Mouse (Mus musculus) liver, embryonic 16.5 days (tissue): ENCODE results near the gene Cyb561d1. TPM values are rescaled to one million over a fixed set of nuclear protein-coding genes. Genes with fewer than 3 reads are reported as not detected.
"Not testable (repeated sequence)": the region's sequence is repeated elsewhere in the genome, so short reads cannot be mapped to it uniquely, and the experiment has no call there.

Experiments used
- ATAC-seq: fragments of 200-750 bp; cut with Nextera tagmentation; 2 replicates; pipeline ENCODE4 v1.8.0; 2017; ENCODE audit warnings: low read depth, mild to moderate bottlenecking, moderate number of reproducible peaks, moderate library complexity
- H3K27ac ChIP-seq: fragments of 300-500 bp; sonication (generic); 2 replicates; pipeline ENCODE4 v1.5.1; 2014; ENCODE audit warnings: mild to moderate bottlenecking, low read length
- H3K27me3 ChIP-seq: fragments of 300-500 bp; sonication (generic); 2 replicates; pipeline ENCODE4 v1.6.1; 2014; ENCODE audit warnings: low read depth, low read length, mixed read lengths; ENCODE audit not compliant: control insufficient read depth, insufficient read depth
- H3K36me3 ChIP-seq: fragments of 300-500 bp; sonication (generic); 2 replicates; pipeline ENCODE4 v1.6.1; 2014; ENCODE audit warnings: mild to moderate bottlenecking; ENCODE audit not compliant: control insufficient read depth, insufficient read depth
- H3K4me1 ChIP-seq: fragments of 300-500 bp; sonication (generic); 2 replicates; pipeline ENCODE4 v1.6.1; 2014; ENCODE audit warnings: low read depth, low read length, mixed read lengths; ENCODE audit not compliant: control insufficient read depth
- H3K4me2 ChIP-seq: fragments of 300-500 bp; sonication (generic); 2 replicates; pipeline ENCODE4 v1.6.1; 2014; ENCODE audit warnings: low read depth, low read length, mixed read lengths
- H3K4me3 ChIP-seq: fragments of 300-500 bp; sonication (generic); 2 replicates; pipeline ENCODE4 v1.5.1; 2014; ENCODE audit warnings: low read depth, mild to moderate bottlenecking, low read length
- H3K9ac ChIP-seq: fragments of 300-500 bp; sonication (generic); 2 replicates; pipeline ENCODE4 v1.6.1; 2014; ENCODE audit warnings: low read depth, low read length
- H3K9me3 ChIP-seq: fragments of 300-500 bp; sonication (generic); replicated peaks from 2 replicates; pipeline ENCODE4 v1.6.1; 2016; ENCODE audit warnings: low read length; ENCODE audit not compliant: control insufficient read depth
- WGBS: fragments of 180-500 bp; shearing (Covaris S2); extraction: QIAGEN DNeasy Blood & Tissue Kit; methylation state at CpG from one replicate; pipeline ENCODE4 v1.1.7; 2014; ENCODE audit not compliant: insufficient replicate concordance; 5-methylcytosine and 5-hydroxymethylcytosine counted together
- polyA plus RNA-seq: library from polyadenylated mRNA; unstranded; fragments of >200 nt; fragmentation: Nextera tagmentation; extraction: Ambion mirVana; gene quantifications from 2 replicates; pipeline ENCODE4 v1.2.1, GENCODE M21; 2015

Cyb561d1 gene
- polyA plus RNA-seq: 1.9 TPM in 2 replicates

DNA sequence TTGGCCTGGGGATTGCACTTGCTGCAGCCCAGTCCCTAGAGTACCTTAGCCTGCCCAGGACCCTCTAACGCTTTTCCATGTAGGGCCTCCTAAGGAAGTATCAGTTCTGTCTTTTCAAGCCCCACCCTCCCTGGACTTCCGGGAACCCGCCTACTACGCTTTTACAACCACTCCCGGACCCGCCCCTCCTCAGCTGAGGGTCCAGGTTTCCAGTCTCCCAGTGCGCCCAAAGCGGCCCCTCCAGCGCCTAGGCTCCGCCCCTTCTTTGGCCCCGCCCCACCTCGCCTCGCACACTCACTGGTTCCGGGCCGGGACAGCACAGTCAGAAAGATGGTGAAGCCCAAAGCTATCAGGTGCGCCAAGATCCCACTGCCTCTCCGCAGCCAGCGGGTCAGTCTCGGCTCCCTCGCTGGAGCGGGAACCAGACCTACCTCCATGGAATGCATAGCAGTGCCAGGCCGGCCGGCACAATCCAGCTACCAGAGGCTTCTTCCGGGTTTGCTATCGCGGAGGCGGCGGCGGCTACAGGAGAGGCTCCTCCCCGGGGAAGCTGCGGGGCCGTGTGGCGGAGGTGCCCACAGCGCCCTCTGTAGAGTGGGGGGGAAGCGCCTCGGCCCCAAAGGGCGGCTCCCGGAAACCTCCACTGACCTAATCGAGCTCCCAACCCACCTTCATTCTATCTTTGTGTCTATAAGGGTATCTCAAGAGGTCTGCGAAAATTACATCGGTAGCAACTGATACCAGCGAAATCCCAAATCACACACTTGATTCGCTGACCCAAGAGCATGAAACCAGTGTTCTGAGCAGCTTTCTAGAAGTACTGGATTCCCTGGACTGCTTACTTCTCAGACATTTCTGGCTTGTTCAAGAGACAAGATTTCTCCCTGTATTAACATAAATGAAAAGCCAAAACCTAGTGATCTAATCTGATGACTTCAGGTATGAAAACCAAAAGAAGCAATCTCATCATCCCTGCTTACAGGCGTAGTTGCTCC lies at the start of gene Cyb561d1:
Gene Cyb561d1 (minus strand): TSS at position 884 of the 995 bp plus-strand sequence.
- peak within 1 kb of the TSS; percentile 95 for H3K27ac ChIP-seq
- peaks cover 17% of the 10 kb centered on the region for H3K4me1 ChIP-seq
- ATAC-seq: peak; percentile 94
- H3K9me3 ChIP-seq: no peaks in the 10 kb centered on the region
- H3K27me3 ChIP-seq: no peaks in the 10 kb centered on the region
- peak within 1 kb of the TSS; percentile 84 for H3K4me3 ChIP-seq
- H3K9ac ChIP-seq: peak within 1 kb of the TSS; percentile 81
- 2% methylated on average over 44 of the region's 44 CpGs for WGBS
- H3K36me3 ChIP-seq: no peaks in the 10 kb centered on the region
- H3K4me2 ChIP-seq: peak within 1 kb of the TSS; percentile 69

DNA sequence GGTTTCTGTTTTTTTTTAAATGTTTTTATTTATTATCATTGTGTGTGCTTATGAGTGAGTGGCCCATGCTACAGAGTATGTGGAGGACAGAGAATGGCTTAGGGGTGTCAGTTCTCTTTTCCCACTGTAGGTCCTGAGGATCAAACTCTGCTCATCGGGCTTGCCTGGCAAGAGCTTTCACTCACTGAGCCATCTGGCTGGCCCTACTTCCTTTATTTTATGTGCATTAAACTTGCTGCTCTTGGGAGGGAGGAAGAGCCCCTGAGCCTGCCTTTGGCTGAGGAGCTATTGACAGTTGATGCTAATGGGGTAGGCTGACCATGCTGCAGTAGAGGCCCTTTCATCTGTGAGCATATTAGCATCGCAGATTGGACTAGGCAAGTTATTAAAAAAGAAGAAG lies 45.8 kb upstream of the Cyb561d1 start:
- WGBS: 50% methylated on average over 2 of the region's 2 CpGs
- Histone ChIP-seq H3K4me2 (no peak overlapping the region), H3K27ac (no peak overlapping the region), H3K27me3 (no peaks in the 10 kb centered on the region), H3K4me1 (no peaks in the 10 kb centered on the region), H3K9ac (no peak overlapping the region), H3K36me3 (no peaks in the 10 kb centered on the region), H3K9me3 (no peaks in the 10 kb centered on the region), H3K4me3 (no peak overlapping the region)
- no peak for ATAC-seq

DNA sequence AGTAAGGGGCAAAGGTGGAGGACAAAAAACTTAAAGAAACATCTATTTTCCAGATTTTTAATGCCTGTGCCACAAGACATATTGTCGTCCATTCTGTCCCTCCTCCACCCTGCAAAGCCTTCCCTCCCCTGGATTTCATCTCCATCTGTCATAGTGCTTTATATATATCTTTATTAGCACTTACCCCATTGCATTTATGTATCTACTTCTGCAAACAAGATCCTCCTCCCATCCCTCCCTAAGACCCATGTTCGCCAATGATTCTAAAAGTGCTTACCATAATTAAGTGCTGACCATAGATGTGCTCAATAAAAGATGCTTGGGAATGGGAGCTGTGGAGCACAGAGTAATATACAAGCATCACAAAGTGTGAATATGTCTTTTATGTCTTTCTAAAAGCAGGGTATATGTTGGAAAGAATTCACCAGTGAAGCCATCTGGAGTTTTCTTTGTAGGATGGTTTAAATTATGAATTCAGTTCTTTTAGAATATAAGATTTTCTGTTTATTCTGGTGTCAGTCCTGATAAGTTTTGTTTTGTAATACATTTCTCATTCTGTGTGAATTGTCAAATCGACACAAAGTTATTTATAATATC lies 40.3 kb upstream of the Cyb561d1 start:
- WGBS: 66% methylated on average over 3 of the region's 3 CpGs

DNA sequence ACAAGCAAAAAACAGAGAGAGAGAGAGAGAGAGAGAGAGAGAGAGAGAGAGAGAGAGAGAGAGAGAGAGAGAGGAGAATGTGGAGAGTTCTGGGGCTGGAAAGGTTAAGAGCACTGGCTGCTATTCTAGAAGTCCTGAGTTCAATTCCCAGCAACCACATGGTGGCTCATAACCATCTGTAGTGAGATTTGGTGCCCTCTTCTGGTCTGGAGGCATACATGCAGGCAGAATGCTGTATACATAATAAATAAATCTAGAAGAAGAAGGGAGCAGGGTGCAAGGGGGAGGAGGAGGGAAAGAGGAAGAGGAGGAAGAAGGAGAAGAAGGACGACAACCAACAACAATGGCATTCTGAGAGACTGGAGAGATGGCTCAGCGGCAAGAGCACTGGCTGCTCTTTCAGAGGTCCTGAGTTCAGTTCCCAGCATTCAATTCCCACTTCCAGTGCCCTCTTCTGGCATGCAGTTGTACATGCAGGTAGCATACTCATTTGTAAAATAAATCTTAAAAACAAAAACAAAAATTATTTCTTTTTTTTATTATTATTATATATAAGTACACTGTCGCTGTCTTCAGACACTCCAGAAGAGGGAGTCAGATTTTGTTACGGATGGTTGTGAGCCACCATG lies 36.6 kb upstream of the Cyb561d1 start:
- H3K27me3 ChIP-seq, H3K4me1 ChIP-seq, H3K36me3 ChIP-seq, H3K4me3 ChIP-seq, H3K4me2 ChIP-seq, H3K27ac ChIP-seq, H3K9ac ChIP-seq, ATAC-seq, H3K9me3 ChIP-seq: not testable (repeated sequence)
- 68% methylated on average over 4 of the region's 4 CpGs for WGBS

More for the DNA sequence above, 40.3 kb upstream of the Cyb561d1 start:
- no peak for ATAC-seq
- Histone ChIP-seq H3K4me3 (no peak overlapping the region), H3K9ac (no peak overlapping the region), H3K36me3 (no peaks in the 10 kb centered on the region), H3K27ac (no peak overlapping the region), H3K9me3 (no peaks in the 10 kb centered on the region), H3K4me1 (no peaks in the 10 kb centered on the region), H3K4me2 (no peak overlapping the region), H3K27me3 (no peaks in the 10 kb centered on the region)

DNA sequence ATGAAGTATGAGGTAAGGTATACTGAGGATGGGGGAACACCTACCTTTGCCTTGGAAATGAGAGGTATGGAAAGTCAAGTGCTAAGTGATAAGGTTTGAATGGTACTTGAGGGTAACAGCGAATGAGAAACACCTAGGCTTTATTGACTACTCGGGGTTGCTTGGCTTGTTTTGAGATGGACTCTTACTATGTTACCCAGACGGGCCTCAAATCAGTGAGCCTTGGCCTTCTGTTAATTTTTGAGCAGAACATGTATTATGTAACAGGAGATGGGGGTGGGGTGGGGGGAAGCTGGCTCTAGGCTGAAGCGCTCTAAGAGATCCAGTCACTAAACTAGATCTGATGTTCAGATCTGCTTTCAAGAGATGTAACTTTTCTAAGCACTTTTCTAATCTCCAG lies 30.6 kb upstream of the Cyb561d1 start:
- ATAC-seq: no peak
- 62% methylated on average over 4 of the region's 4 CpGs for WGBS
- no peak overlapping the region for H3K9ac ChIP-seq
- no peaks in the 10 kb centered on the region for H3K4me1 ChIP-seq
- no peaks in the 10 kb centered on the region for H3K36me3 ChIP-seq
- H3K27me3 ChIP-seq: peaks cover 14% of the 10 kb centered on the region
- H3K4me2 ChIP-seq: no peak overlapping the region
- no peak overlapping the region for H3K4me3 ChIP-seq
- no peak overlapping the region for H3K27ac ChIP-seq
- no peaks in the 10 kb centered on the region for H3K9me3 ChIP-seq

DNA sequence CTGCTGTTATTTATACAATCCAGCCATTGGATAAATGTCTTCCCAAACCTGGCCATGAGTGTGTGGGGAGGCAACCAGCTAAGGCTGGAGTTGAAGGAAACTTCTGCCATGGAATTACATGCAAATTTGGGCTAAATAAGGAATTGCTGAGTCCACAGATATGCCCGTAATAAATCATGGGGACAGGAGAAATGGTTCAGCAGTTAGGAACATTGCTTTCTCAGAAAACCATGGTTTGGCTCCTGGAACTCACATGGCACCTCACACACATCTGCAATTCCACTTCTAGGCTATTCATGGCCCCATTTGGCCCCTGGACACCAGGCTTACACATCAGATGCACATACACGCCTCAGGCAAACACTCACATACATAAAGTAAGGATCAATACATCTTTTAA lies 26.5 kb upstream of the Cyb561d1 start:
- no peak for ATAC-seq
- H3K4me3 ChIP-seq: no peak overlapping the region
- H3K4me2 ChIP-seq: no peak overlapping the region
- no peaks in the 10 kb centered on the region for H3K36me3 ChIP-seq
- H3K9ac ChIP-seq: no peak overlapping the region
- no peaks in the 10 kb centered on the region; the same call in 1 of the 2 replicates for H3K4me1 ChIP-seq
- WGBS: 56% methylated on average over 2 of the region's 2 CpGs
- H3K27ac ChIP-seq: no peak overlapping the region
- no peaks in the 10 kb centered on the region for H3K9me3 ChIP-seq
- H3K27me3 ChIP-seq: peaks cover 47% of the 10 kb centered on the region

DNA sequence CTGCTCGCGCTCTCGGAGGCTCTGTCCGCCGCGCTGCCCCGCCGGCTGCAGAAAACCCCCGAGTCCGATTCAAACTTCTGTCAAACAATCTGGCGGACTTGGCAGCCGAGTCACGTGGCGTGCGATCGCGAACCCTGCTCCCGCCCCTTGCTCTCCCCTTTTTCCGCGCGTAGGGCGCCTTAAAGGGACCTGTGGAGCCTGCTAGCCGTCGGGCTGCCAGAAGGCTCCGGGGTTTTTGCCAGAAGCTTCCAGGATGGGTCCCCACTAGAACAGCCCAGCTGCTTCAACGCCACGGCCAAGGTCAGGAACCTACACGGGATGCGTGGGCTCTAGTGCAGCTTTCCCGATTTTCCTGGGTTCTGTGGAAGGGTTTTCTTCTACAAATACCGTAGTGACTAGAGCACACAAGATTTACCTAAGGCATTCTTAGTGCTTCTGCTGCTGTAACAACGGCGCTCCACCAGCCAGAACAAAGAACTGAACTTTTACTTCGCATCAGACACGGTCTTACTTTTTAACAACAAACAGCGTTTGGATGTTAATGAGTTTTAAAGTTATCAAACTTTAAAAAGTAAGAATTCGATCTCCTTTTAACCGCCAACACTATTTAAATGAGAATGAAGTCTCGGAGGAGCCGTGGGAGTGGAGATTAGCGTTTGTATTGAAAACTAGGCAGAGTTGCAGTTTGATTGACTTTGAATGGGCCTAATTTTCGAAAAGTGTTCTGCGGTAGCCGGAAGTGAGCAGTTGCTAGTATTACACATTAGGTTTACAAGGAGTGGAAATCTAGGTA lies 25.7 kb upstream of the Cyb561d1 start, which contains the start of gene Sypl2:
Gene Sypl2 (minus strand): TSS at position 91 of the 793 bp plus-strand sequence.
- H3K9ac ChIP-seq: no peak within 1 kb of the TSS

More for the DNA sequence above, 25.7 kb upstream of the Cyb561d1 start, which contains the start of gene Sypl2:
- H3K27me3 ChIP-seq: peaks cover 47% of the 10 kb centered on the region
- no peaks in the 10 kb centered on the region for H3K36me3 ChIP-seq
- H3K9me3 ChIP-seq: no peaks in the 10 kb centered on the region
- peak within 1 kb of the TSS; percentile 49 for H3K4me3 ChIP-seq
- 7% methylated on average over 42 of the region's 44 CpGs for WGBS
- no peaks in the 10 kb centered on the region; the same call in 1 of the 2 replicates for H3K4me1 ChIP-seq
- H3K4me2 ChIP-seq: peak within 1 kb of the TSS; percentile 59
- no peak within 1 kb of the TSS for H3K27ac ChIP-seq
- no peak for ATAC-seq
